Mouse (Mus musculus) forebrain, embryonic 15.5 days (tissue): ENCODE measurements at regions not wholly inside any gene's neighbourhood (a gene's known extent, or its start where the extent isn't known, plus 50 kb on each side); places are given as distances from the start of the nearest gene placed in this dataset.
"Not testable (repeated sequence)": the region's sequence is repeated elsewhere in the genome, so short reads cannot be mapped to it uniquely, and the experiment has no call there.

Experiments used
- ATAC-seq: fragments of 200-750 bp; cut with Nextera tagmentation; replicated peaks from 2 replicates; pipeline ENCODE4 v1.8.0; 2017; ENCODE audit warnings: mild to moderate bottlenecking, moderate TSS enrichment, moderate library complexity
- H3K27ac ChIP-seq: fragments of 300-500 bp; sonication (generic); replicated peaks from 2 replicates; pipeline ENCODE4 v1.5.1; 2015; ENCODE audit warnings: mild to moderate bottlenecking, inconsistent platforms
- H3K27me3 ChIP-seq: fragments of 300-500 bp; sonication (generic); 2 replicates; pipeline ENCODE4 v1.6.1; 2015; ENCODE audit warnings: inconsistent platforms
- H3K36me3 ChIP-seq: fragments of 300-500 bp; sonication (generic); 2 replicates; pipeline ENCODE4 v1.6.1; 2015; ENCODE audit warnings: mild to moderate bottlenecking, inconsistent platforms
- H3K4me1 ChIP-seq: fragments of 300-500 bp; sonication (generic); 2 replicates; pipeline ENCODE4 v1.6.1; 2015; ENCODE audit warnings: inconsistent platforms
- H3K4me2 ChIP-seq: fragments of 300-500 bp; sonication (generic); replicated peaks from 2 replicates; pipeline ENCODE4 v1.6.1; 2015; ENCODE audit warnings: mild to moderate bottlenecking, inconsistent platforms
- H3K4me3 ChIP-seq: fragments of 300-500 bp; sonication (generic); 2 replicates; pipeline ENCODE4 v1.5.1; 2015; ENCODE audit warnings: mild to moderate bottlenecking, inconsistent platforms
- H3K9ac ChIP-seq: fragments of 300-500 bp; sonication (generic); replicated peaks from 2 replicates; pipeline ENCODE4 v1.6.1; 2015; ENCODE audit warnings: mild to moderate bottlenecking, inconsistent platforms
- H3K9me3 ChIP-seq: fragments of 300-500 bp; sonication (generic); 2 replicates; pipeline ENCODE4 v1.6.1; 2016; ENCODE audit warnings: inconsistent platforms
- WGBS: fragments of 180-500 bp; shearing (Covaris S2); methylation state at CpG from one replicate; pipeline ENCODE4 v1.1.7; 2015; ENCODE audit warnings: mixed read lengths; 5-methylcytosine and 5-hydroxymethylcytosine counted together

GRCm38 (mm10) chr3:5806947-5807575, 56.5 kb downstream of the Gm8797 start:
- no peaks in the 10 kb centered on the region for H3K27me3 ChIP-seq
- no peaks in the 10 kb centered on the region for H3K4me1 ChIP-seq
- no peak overlapping the region for H3K4me3 ChIP-seq
- H3K9ac ChIP-seq, result no peak overlapping the region
- H3K9me3 ChIP-seq, result no peaks in the 10 kb centered on the region
- H3K36me3 ChIP-seq, result no peaks in the 10 kb centered on the region
- ATAC-seq, result no peak
- 88% methylated on average over 2 of the region's 2 CpGs for WGBS
- no peak overlapping the region for H3K27ac ChIP-seq
- H3K4me2 ChIP-seq, result no peak overlapping the region

- H3K36me3 ChIP-seq, result no peaks in the 10 kb centered on the region
- no peak overlapping the region for H3K4me2 ChIP-seq
- no peaks in the 10 kb centered on the region for H3K4me1 ChIP-seq
- H3K4me3 ChIP-seq, result no peak overlapping the region
- H3K9me3 ChIP-seq, result no peaks in the 10 kb centered on the region
- no peaks in the 10 kb centered on the region for H3K27me3 ChIP-seq
- ATAC-seq, result no peak
- no peak overlapping the region for H3K27ac ChIP-seq
- WGBS, result 93% methylated on average over 3 of the region's 3 CpGs
- no peak overlapping the region for H3K9ac ChIP-seq
Observed at GRCm38 (mm10) chr3:5811071-5811590, 60.5 kb downstream of the Gm8797 start.

GRCm38 (mm10) chr3:5820243-5820642, 69.6 kb downstream of the Gm8797 start:
- H3K27ac ChIP-seq, H3K9ac ChIP-seq, H3K27me3 ChIP-seq, ATAC-seq, H3K4me3 ChIP-seq, H3K9me3 ChIP-seq, H3K4me2 ChIP-seq, H3K36me3 ChIP-seq, H3K4me1 ChIP-seq: not testable (repeated sequence)
- 89% methylated on average over 7 of the region's 7 CpGs for WGBS

DNA sequence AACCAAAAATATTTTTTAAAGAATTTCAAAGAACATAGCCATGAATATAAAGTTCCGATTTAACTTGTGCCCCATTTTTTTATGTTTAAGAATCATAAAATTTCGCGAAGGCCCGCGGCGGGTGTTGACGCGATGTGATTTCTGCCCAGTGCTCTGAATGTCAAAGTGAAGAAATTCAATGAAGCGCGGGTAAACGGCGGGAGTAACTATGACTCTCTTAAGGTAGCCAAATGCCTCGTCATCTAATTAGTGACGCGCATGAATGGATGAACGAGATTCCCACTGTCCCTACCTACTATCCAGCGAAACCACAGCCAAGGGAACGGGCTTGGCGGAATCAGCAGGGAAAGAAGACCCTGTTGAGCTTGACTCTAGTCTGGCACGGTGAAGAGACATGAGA, 109.6 kb downstream of the Gm8797 start:
- ATAC-seq, H3K27me3 ChIP-seq, H3K27ac ChIP-seq, H3K4me1 ChIP-seq, H3K4me3 ChIP-seq, H3K9me3 ChIP-seq, H3K36me3 ChIP-seq, H3K9ac ChIP-seq, H3K4me2 ChIP-seq: not testable (repeated sequence)
- 32% methylated on average over 20 of the region's 20 CpGs for WGBS

DNA sequence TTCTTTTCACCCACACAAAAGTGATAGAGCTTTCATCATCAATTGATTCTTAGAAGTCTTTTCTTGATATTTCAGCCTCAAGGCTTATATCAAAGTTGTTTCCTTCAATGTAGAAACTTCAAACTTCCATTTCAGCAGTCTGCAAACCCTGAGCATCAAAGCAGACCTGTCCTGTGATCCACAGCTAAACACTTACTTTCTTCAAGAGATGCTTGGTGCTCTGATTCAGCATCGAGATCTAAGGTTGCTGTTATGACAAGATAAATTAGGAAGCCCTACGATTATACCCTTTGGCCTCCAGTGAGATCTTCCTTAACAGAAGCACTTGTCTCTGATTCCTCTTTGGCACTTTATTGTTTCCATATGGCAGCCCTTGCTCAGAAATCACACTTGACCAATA, 119.8 kb downstream of the Gm8797 start:
- no peaks in the 10 kb centered on the region for H3K36me3 ChIP-seq
- no peak overlapping the region for H3K4me2 ChIP-seq
- H3K27ac ChIP-seq, result no peak overlapping the region
- ATAC-seq, result no peak
- no peak overlapping the region for H3K9ac ChIP-seq
- no peaks in the 10 kb centered on the region for H3K4me1 ChIP-seq
- H3K4me3 ChIP-seq, result no peak overlapping the region
- no peaks in the 10 kb centered on the region for H3K9me3 ChIP-seq
- WGBS, result 86% methylated on average over 2 of the region's 2 CpGs
- no peaks in the 10 kb centered on the region for H3K27me3 ChIP-seq

DNA sequence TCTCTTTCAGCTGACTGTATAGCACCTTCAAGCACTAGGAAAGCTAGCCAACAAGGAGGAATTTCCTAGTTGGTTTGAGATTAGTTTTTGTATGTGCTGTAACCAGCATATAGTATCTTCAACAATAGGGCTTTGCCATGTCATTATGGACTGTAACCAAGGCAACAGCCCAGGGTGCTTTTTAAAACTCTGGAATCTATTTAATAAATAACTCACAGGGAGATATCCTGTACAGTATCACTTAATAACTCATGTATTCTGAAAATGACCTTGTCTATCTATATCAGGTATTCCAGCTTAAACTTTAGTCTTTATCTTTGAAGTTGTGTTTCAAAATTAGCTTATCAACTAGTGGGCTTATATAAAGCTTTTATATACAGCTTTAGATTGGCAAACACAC, 128.5 kb downstream of the Gm8797 start:
- Histone ChIP-seq H3K4me2 (no peak overlapping the region), H3K27ac (no peak overlapping the region), H3K4me1 (no peaks in the 10 kb centered on the region), H3K36me3 (no peaks in the 10 kb centered on the region), H3K4me3 (no peak overlapping the region), H3K9me3 (no peaks in the 10 kb centered on the region), H3K9ac (no peak overlapping the region), H3K27me3 (no peaks in the 10 kb centered on the region)
- no peak for ATAC-seq

GRCm38 (mm10) chr3:5917536-5917935, 166.9 kb downstream of the Gm8797 start:
- no peaks in the 10 kb centered on the region for H3K4me1 ChIP-seq
- 100% methylated on average over 1 of the region's 1 CpGs for WGBS
- no peak for ATAC-seq
- no peaks in the 10 kb centered on the region for H3K9me3 ChIP-seq
- H3K4me2 ChIP-seq, result no peak overlapping the region
- no peak overlapping the region for H3K9ac ChIP-seq
- H3K27me3 ChIP-seq, result no peaks in the 10 kb centered on the region
- no peak overlapping the region for H3K4me3 ChIP-seq
- no peaks in the 10 kb centered on the region for H3K36me3 ChIP-seq
- no peak overlapping the region for H3K27ac ChIP-seq

DNA sequence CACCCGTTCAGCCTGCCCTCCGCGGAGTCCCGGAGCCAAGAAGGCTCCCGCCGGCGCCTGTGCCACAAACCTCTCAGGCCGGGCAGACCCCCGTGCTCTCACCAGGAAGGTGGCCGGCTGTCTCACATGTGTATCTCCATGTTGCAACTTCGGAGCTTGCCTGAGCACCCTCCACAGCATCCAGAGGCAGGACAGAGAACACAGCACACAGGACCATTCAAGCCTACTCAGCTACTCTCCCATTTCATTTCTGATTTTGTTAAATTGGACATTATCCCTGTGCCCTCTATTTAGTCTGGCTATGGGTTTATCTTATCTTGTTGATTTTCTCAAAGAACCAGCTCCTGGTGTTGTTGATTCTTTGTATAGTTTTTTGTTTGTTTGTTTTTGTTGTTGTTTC, 199.6 kb downstream of the Gm8797 start:
- not testable (repeated sequence) for H3K4me3 ChIP-seq, ATAC-seq, H3K27ac ChIP-seq, H3K9me3 ChIP-seq, H3K9ac ChIP-seq, H3K27me3 ChIP-seq, H3K36me3 ChIP-seq, H3K4me2 ChIP-seq, H3K4me1 ChIP-seq
- 91% methylated on average over 11 of the region's 11 CpGs for WGBS

DNA sequence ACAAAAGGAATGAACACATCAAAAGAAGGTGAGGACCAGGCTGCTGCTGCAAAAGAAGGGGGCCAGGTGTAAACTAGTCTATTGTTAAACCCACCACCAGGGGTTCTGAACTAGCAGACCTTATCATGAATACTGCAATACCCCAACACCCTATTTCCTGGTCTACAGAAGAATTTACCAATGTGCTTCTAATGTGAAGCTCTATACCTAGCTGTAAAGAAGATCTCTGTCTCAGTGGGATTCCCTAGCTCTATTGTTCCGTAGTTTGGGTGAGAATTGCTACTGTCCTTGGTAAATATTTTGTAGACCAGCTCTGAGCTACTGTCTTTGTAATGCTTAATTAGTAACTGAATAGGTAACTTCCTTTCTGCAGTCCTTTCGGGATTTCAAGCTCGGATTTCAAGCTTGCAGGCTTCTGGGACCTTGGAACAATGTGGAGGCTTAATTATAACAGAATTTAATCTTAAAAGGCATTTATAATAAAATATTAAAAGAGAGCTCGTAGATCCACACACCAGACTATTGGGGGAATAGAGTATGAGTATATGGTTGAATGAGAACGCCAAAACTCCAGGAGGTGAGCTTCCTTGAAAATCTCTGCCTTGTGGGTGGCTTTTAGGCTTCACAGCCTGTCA, 238.5 kb downstream of the Gm8797 start:
- 81% methylated on average over 5 of the region's 5 CpGs for WGBS
- H3K4me2 ChIP-seq, ATAC-seq, H3K4me1 ChIP-seq, H3K4me3 ChIP-seq, H3K36me3 ChIP-seq, H3K9me3 ChIP-seq, H3K27ac ChIP-seq, H3K9ac ChIP-seq, H3K27me3 ChIP-seq: not testable (repeated sequence)

DNA sequence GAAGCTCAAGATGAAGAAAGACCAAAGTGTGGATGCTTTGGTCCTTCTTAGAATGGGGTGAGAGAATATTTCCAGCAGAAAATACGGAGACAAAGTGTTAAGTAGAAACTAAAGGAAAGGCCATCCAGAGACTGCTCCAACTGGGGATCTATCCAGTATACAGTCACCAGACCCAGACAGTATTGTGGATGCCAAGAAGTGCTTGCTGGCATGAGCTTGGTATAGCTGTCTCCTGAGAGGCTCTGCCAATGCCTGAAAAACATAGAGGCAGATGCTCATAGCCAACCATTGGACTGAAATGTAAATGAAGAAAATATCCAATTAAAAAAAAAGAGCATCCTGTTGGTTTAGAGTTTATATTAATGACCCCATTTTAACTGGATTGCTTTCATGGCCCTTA, 253.8 kb downstream of the Gm8797 start:
- Histone ChIP-seq H3K27me3 (no peaks in the 10 kb centered on the region), H3K9ac (no peak overlapping the region), H3K4me1 (no peaks in the 10 kb centered on the region), H3K9me3 (no peaks in the 10 kb centered on the region), H3K4me2 (no peak overlapping the region), H3K27ac (no peak overlapping the region), H3K36me3 (no peaks in the 10 kb centered on the region), H3K4me3 (no peak overlapping the region)
- ATAC-seq, result no peak; the same call in 1 of the 2 replicates
- 66% methylated on average over 1 of the region's 1 CpGs for WGBS

DNA sequence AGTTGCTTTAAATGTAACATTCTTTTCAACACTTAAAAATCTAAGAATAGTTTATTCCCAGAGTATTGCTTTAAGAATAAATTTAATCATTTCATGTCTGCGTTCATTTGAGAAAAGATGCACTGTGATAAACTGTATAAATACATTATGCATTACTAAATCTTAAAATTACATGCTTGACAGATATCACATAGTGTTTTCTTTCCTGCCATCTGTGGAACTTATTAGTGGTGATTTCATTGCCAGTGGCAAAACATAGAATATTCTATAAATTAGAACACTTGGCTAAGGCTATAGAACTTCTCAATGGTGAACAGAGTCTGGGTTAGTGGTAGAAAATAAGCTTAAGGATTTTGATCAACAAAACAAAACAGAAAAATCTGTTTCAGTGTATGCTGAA, 268.1 kb downstream of the Gm8797 start:
- Histone ChIP-seq H3K4me2 (no peak overlapping the region), H3K4me3 (no peak overlapping the region), H3K27me3 (no peaks in the 10 kb centered on the region), H3K27ac (no peak overlapping the region), H3K9ac (no peak overlapping the region), H3K4me1 (no peaks in the 10 kb centered on the region), H3K9me3 (no peaks in the 10 kb centered on the region), H3K36me3 (no peaks in the 10 kb centered on the region)
- peak; percentile 87 for ATAC-seq
- 45% methylated on average over 1 of the region's 1 CpGs for WGBS

DNA sequence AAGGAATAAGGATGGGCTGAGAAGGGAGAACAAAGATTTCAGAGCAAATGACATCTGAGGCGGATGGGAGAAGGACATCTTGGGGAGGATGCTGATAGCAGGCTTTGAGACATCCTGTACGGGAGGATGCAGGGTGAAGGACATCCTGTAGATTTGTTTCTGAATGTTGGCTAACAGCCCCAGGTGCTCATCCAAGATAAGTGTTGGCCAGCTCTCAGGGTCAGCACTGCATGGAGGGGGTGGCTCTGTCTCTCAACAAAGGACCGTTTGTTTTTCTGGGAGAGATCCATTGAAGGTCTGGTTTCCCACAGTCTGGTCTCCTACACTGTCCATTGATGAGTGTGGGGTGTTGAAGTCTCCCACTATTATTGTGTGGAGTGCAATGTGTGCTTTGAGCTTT, 290.7 kb downstream of the Gm8797 start:
- H3K4me3 ChIP-seq, H3K9ac ChIP-seq, H3K4me2 ChIP-seq, H3K36me3 ChIP-seq, H3K27ac ChIP-seq, ATAC-seq, H3K27me3 ChIP-seq, H3K9me3 ChIP-seq, H3K4me1 ChIP-seq: not testable (repeated sequence)
- 48% methylated on average over 3 of the region's 3 CpGs for WGBS

GRCm38 (mm10) chr3:6049472-6050045, 299.0 kb downstream of the Gm8797 start:
- Histone ChIP-seq H3K27me3 (no peaks in the 10 kb centered on the region), H3K4me3 (no peak overlapping the region), H3K9ac (no peak overlapping the region), H3K4me2 (no peak overlapping the region), H3K9me3 (0 out of 2 replicates have a peak, but pooled peaks cover 4% of the 10 kb centered on the region), H3K36me3 (no peaks in the 10 kb centered on the region), H3K27ac (no peak overlapping the region), H3K4me1 (no peaks in the 10 kb centered on the region)
- 97% methylated on average over 4 of the region's 4 CpGs for WGBS
- ATAC-seq, result no peak
